Mouse (Mus musculus): Measurements from ENCODE around the gene Heg1. TPM values are rescaled to one million over a fixed set of nuclear protein-coding genes. Genes with fewer than 3 reads are reported as not detected.
A peak's percentile ranks its signal among the peaks of the same experiment; 100 is the strongest.

Heg1 gene
- total RNA-seq, 2 experiments from 2014 or later, result 1.8 to 12.2 TPM

DNA sequence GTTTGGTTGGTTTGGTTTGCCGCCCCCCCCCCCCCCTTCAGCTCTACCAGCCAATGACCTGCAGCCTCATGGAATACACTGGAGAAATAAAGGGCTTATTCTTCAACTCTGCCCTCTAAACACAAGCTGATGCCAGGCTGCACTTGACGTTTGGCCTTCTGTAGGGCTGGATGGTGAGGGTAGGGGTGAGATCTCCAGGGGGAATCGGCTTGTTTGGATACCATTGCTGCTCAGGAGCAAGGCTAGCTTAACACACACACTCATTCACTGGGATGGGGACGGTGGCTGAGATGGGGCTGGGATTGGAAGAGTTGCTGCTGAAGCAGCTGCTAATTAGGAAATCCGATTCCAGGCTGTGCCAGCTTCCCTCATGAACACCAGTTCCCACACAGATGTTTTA is 16.4 kb downstream of the Heg1 start:
- no peak for ATAC-seq (replicated peaks; ENCODE audit: low FRiP score, poor library complexity, severe bottlenecking)

DNA sequence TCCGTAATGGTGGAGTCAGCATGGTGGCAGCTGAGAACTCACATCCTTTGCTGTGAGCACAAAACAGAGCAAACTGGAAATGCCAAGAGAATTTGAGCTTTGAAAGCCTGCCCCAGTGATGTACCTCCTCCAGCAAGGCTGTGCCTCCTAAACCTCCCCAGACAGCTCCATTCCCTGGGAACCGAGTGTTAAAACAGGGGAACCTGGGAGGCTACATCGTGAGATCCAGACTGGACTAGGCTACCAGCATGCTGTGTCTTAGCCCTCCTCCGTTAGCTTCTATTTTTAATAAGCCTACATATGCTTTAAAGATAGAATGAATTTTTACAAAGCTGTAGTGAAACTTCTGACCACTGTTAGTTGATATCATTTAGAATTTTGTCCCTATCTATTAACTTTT is 17.7 kb downstream of the Heg1 start:
- ATAC-seq (replicated peaks; ENCODE audit: low FRiP score, poor library complexity, severe bottlenecking), result no peak

DNA sequence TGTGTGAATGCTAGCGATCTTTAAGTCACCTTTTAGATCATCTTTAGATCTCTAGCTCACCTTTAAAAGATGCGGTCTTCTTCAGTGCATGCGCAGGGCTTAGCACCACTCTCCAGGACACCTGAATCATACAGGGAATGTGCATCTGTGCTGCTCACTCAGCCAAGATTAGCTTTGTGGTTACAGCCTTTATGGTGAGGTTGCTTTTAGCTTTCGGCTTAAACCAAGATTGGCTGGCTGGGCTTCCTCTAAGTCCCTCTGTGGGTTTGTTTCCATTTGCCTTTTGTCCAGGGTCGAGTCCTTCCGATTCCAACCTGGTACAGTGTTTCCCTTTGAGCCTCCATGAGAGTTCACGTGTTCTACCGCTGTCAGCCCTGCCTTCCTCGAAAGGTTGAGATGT is 20.1 kb downstream of the Heg1 start:
- ATAC-seq (replicated peaks; ENCODE audit: low FRiP score, poor library complexity, severe bottlenecking), result no peak

DNA sequence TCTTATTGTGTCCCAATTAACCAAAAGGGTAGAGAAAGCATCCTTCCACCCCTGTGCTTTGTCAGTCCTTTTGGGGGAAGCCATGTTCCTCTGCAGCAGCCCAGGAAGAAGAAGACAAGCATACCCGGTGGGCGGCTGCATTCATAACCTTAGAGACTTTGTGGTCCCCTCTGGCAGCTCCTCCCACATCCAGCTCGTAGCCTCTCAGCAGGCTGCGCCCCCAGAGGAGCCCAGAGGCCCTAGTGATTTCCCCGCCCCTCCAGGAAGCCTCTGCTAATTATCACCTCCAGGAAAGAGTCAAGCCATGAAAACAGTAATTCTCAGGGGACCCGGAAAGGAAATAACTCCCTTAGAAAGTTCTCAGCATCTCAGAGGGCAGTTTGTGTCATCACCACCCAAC is 21.1 kb downstream of the Heg1 start:
- ATAC-seq (replicated peaks; ENCODE audit: low FRiP score, poor library complexity, severe bottlenecking), result no peak

DNA sequence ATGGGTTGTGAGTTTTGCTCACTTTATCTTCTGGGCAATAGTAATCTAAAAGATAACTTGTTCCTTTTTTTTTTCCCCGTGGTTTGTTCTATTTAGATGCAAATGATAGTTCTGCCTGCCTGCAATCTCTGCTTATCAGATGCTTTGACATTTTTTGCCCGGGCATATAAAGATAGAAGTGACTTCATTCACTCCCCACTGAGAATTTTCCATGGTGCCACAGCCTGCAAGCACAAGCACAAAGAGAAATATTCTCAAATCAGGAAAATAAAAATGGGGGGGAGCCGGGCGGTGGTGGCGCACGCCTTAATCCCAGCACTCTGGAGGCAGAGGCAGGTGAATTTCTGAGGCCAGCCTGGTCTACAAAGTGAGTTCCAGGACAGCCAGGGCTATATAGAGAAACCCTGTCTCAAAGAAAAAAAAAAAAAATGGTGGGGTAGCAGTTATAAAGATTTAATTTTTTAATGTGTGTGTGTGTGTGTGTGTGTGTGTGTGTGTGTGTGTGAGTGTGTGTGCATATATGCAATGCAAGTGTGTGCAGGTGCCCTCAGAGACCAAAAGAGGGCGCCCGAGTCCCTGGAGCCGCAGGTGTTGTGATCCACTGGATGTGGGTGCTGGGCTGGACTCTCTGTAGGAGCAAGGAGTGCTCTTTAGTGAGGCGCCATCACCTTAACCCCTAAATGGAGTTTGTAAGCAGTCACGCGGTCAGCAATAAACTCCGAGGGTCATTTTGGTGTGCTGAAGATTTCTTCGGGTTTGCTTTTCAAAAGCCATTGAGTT is 22.1 kb downstream of the Heg1 start:
- ATAC-seq (replicated peaks; ENCODE audit: low FRiP score, poor library complexity, severe bottlenecking), result no peak

DNA sequence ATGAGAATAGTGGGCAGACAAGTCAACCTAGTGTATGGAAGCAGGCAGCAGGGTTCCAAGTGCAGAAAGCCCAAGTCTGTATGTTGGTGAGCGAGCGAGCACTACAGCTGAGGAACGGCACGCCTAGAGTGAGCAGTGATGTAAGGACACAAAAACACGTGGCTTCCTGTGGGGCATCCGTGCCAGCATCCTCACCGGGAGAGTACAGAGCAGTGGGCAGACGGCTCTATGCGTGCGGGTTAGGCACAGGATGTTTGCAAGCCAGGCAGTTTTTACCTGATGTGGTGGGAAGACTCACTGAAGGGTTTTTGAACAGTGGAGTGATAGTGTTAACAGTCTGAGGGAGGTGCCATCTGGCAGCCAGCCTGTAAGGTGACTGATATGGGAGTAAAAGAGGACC is 23.9 kb downstream of the Heg1 start:
- no peak for ATAC-seq (replicated peaks; ENCODE audit: low FRiP score, poor library complexity, severe bottlenecking)

DNA sequence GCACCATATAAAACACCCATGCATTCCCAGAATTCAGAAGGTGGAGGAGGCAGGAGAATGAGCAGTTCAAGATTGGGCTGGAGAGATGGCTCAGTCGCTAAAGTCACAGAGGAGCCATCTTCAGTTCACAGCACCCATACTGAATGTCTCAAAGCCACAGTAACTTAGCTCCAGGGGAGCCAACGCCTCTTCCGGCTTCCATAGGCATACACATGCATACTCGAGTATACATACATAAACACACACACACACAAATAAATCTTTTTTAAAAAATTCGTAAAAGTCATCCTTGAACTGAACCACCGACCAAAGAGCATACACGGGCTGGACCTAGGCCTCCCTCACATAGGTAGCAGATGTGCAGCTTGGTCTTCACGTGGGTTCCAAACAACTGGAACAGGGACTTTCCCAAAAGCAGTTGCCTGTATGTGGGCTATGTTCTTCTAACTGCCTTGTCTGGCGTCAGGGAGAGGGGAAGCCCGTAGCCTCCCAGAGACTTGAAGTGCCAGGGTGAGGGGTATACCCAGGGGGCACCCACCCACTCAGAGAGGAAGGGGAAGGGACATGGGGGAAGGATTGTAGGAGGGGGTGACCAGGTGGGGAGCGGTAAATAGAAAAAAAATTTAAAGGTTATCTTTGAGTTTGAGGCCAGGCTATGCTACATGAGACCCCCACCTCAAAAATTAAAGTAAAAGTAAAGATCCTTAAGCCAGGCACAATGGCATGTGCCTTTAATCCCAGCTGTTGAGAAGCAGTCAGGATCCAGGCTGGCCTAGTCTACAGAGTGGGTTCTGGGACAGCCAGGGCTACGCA is 24.6 kb downstream of the Heg1 start:
- no peak for ATAC-seq (replicated peaks; ENCODE audit: low FRiP score, poor library complexity, severe bottlenecking)

DNA sequence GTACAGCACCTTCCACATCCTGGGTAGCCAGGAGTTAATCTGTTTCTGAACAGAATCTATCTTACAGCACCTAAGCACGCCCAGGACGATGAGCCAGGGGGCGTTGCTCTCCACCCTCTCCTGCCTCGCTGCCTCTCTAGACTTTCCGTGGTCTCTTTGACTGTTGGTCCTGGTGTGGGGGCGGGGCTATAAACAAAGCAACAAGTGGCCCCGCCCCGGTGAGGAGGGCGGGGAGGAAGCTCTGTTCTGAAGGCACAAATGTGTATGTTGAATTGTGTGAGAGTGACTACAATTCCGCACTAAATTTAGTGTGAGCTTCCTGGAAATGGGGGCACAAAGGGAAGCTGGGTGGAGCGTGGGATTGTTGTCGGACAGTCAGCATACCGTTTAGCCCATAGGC is 30.1 kb downstream of the Heg1 start:
- ATAC-seq (replicated peaks; ENCODE audit: low FRiP score, poor library complexity, severe bottlenecking), result peak; percentile 56; the same call in 1 of the 2 replicates

DNA sequence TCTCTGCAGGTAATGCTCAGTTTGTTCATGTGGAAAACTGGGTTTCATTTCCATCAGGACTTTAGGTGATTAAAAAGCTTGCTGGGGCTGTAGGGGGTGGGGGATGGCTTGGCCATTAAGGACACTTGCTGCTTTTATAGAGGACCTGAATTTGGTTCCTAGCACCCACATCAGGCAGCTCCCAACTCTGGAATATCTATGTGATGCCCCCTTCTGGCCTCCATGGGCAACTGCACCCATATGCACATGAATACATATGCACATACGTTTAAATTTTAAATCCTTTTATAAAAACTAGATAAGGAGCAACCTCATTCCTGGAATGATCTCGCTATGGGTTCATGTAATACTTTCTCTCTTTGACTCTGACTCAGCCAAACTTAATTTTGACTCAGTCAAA is 39.1 kb downstream of the Heg1 start:
- no peak for ATAC-seq (replicated peaks; ENCODE audit: low FRiP score, poor library complexity, severe bottlenecking)

DNA sequence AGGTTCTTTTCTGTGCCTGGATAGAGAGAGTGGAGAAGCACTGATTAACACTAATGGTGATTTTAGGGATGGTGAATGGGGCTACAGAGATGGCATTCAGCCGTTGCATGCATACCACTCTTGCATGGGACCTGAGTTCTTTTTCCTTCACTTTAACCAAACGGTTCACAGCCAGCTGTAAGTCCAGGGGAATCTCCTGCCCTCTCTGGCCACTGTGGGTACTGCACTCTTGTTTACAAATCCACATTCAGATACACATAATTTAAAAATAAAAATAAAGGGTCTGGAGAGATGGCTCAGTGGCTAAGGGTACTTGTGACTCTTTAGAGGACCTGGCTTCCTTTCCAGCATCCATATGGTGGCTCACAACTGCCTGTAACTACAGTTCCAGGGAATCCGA is 39.8 kb downstream of the Heg1 start:
- ATAC-seq (replicated peaks; ENCODE audit: low FRiP score, poor library complexity, severe bottlenecking), result no peak

DNA sequence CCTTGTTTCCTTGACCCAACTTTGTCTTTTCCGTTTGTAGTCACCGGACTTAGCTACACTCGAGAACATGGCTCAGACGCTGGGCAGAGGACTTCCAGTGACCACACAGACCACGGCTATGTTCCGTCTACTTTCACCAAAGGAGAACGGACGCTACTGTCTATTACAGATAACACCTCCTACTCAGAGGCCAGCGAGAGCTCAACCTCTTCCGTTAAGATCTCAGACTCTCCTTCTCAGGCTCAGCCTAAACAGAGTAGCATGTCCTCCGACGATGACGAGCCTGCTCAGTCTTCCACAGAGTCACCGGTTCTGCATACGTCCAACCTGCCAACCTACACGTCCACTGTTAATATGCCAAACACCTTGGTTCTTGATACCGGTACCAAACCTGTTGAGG is 42.1 kb downstream of the Heg1 start:
- ATAC-seq (replicated peaks; ENCODE audit: low FRiP score, poor library complexity, severe bottlenecking), result no peak

DNA sequence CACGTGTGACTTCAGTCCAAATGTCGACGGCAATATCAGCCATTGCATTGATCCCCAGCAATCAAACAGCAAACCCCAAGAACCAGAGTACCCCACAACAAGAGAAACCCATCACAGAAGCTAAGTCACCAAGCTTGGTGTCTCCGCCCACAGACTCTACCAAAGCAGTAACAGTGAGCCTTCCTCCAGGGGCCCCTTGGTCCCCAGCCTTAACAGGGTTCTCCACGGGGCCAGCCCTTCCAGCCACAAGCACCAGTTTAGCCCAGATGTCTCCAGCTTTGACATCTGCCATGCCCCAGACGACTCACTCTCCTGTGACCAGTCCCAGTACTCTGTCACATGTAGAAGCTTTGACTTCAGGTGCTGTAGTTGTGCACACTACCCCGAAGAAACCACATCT is 42.7 kb downstream of the Heg1 start:
- no peak for ATAC-seq (replicated peaks; ENCODE audit: low FRiP score, poor library complexity, severe bottlenecking)

DNA sequence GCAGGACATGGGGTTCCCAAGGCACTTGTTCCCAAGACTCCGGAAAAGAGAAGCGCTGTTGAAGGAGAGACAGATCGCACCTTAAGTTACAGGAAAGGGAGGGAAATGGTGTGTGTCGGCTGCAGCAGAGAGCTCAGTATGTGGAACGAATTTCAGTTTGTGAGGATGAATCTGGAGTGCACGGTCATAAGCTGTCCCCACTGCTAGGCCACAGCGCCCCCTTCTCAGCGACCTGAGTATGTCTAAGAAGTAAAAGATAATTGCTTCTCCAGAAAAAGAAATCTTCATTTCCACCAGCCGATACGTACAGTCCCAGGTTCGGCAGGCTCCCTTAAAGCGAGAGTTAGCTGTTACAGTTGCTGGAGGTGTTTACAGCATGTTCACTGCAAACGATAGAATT is 44.3 kb downstream of the Heg1 start:
- no peak for ATAC-seq (replicated peaks; ENCODE audit: low FRiP score, poor library complexity, severe bottlenecking)

DNA sequence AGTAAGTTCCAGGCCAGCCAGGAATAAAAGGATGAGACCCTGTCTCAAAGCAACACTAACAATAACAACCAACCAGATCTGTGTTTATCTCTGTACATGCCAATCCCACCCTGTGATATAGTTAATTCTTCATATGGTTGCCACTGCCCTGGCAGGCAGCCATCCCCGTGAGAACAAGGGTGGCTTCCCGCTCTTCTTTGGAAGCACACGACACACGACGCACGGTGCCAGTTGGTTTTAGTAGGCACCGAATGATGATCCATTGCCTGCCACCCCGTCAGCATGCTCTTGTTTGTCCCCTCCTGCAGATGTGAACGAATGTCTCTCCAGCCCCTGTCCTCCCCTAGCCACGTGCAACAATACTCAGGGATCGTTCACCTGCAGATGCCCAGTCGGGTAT is 47.1 kb downstream of the Heg1 start:
- no peak for ATAC-seq (replicated peaks; ENCODE audit: low FRiP score, poor library complexity, severe bottlenecking)

DNA sequence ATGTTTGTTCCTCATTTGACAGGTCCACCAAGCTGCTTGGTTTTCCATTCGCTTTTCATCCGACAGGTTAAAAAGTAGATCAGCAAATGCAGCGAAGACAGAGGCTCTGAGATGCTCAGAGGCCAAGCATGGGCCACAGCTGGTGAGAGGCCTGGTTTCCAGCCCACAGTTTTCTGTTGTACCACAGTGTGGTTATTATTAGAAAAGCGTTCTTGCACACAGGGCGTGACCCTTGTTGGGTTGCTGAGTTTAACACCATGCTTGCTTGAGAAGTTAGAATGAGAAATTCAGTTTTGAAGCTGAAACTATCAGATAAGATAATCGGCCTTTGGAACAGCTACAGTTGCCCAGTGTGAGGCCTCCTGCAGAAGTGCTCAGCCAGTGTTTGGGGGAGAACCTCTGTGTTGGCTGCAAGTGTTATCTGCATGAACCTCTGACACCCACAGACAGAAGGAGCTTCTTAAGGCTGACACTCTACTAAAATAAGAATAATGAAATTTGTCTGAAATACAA is 48.1 kb downstream of the Heg1 start:
- no peak for ATAC-seq (replicated peaks; ENCODE audit: low FRiP score, poor library complexity, severe bottlenecking)

DNA sequence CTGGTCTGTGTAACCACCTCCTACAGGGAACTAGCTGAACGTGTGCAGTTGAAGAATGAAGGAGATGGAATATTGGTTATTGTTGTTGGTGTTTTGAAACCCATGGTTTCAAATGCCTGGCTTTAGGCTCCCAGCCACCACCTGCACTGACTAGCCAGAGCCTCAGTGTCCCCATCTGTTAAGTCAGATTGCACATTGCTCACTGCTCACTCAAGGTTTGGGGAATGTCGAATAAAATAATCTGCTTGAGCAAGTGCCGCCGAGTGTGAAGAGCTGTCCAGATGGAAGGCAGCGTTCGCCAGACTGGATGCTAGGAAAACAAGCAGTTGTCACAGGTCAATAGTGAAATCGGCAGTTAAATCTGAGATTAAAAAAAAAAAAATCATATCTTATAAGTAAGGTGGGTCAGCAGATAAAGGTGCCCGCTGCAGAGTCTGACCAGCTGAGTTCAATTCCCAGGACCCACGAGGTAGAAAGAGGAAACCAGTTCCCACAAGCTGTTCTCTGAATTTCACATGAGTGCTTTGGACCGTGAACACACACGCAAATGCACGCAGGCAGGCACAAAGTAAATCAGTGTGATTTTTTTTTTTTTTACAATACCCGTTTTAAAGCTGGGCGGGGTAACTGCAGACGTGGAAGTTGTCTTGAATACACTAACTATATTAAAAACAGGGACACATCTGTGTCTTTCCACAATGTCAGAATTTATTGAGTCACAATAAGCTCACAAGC is 48.8 kb downstream of the Heg1 start:
- no peak for ATAC-seq (replicated peaks; ENCODE audit: low FRiP score, poor library complexity, severe bottlenecking)

DNA sequence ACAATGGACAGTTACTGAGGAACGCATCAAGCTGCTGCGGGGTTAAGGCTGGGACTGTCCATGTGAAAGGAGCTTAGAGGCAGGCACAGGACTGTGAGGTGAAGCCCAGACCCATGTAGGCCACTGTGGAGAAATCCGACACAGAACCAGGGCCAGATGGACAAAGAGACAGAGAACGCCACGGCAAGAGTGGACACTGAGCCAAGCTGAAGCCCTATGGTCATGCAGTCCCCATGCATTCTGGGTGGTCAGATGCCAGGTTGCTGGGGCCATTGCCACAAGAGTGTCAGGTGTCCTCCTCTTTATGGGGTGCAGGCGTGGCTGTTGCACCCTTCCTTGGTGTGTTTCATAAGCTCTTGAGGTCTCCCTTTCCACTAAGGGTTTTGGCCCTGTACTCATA is 49.7 kb downstream of the Heg1 start:
- no peak for ATAC-seq (replicated peaks; ENCODE audit: low FRiP score, poor library complexity, severe bottlenecking)

DNA sequence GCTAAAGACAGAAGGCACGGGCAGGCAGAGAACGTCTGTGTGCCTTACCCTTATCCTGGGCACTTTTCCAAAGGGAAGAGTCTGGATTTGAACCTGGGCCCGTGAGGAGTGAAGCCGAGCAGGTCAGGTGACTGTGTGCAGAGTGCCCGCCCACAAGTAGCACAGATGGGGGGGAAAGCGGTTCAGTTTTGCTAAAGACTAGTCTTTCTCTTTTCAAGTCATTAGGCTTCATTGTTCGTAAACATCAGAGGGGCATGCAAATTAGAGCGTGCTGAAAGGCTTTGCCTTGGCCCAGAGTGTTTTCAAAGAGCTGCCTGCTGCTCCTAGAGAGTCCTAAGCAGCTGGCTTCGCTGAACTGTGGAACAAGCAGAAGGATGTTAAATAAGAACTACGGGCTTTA is 50.4 kb downstream of the Heg1 start:
- no peak for ATAC-seq (replicated peaks; ENCODE audit: low FRiP score, poor library complexity, severe bottlenecking)

DNA sequence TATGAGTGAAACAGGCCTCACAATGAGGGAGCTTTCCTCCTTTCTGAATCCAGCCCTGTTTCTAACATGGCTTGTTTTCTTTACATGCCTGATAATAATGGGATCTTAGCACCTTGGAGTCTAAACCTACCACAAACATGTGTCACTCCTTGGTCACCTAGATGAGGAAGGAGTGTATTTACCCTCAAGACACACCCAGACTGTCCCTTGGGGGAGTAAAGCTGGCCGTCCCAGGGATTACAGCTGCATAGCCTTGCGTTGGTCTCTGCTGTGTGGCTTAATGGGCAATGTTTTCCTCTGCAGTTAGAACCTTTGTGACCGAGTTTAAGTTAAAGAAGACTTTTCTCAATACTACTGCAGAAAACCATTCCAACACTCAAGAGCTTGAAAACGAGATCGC is 51.1 kb downstream of the Heg1 start:
- ATAC-seq (replicated peaks; ENCODE audit: low FRiP score, poor library complexity, severe bottlenecking), result no peak

DNA sequence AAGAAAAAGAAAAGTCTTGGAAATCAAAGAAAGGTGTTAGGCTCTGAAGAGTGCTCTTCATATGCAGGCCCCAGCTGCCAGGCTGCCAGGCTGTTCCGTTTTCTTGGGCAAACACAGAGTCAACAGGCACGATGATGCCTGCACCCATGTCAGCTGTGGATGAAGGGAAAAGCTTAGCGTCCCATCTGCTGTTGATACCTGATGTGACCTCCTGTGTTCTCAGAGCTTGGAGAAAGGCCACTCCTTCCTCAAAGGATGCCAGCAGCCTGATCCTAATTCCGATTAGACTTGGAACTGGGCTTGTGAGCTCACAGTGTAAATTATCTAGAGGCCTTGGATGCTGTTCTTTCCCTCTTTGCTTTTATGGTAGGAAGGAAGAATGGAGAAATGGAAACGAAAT is 51.6 kb downstream of the Heg1 start:
- no peak for ATAC-seq (replicated peaks; ENCODE audit: low FRiP score, poor library complexity, severe bottlenecking)

DNA sequence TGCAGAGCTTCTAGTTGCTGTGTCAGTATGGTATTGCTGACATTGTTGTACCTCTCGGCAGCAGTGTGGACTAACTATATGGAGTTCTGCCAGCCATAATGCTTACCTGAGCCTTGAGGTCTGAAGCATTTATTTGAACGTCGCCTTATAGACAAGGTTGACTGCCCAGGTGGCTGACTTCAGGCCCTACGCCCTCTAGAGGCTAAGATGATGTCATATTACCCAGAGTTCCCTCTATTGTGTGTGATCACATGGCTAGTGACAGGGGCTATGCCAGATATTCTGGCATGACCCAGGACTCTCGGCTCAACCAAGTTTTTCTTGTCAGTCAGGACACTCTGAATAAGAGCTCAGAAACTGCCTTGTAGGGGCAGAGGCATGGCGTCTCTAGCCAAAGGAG is 52.6 kb downstream of the Heg1 start:
- ATAC-seq (replicated peaks; ENCODE audit: low FRiP score, poor library complexity, severe bottlenecking), result no peak
